Mouse (Mus musculus) brain, embryonic 14.5 days (tissue): Measurements from ENCODE around the gene E2f3.

Experiments used
- CTCF ChIP-seq: fragments of 200-500 bp; IDR thresholded peaks from 2 replicates; pipeline ENCODE4 v1.5.1; 2012; ENCODE audit warnings: inconsistent platforms, mild to moderate bottlenecking, moderate library complexity, borderline replicate concordance; ENCODE audit not compliant: insufficient read depth, insufficient read length; ENCODE audit errors: extremely low read depth
- POLR2A ChIP-seq: fragments of 200-500 bp; IDR thresholded peaks from 2 replicates; pipeline ENCODE4 v1.6.1; 2012; ENCODE audit warnings: mild to moderate bottlenecking, inconsistent platforms, borderline replicate concordance; ENCODE audit not compliant: poor library complexity, insufficient read depth, insufficient read length, severe bottlenecking; ENCODE audit errors: extremely low read depth

GRCm38 (mm10) chr13:29864331-29864730, 121.5 kb downstream of the E2f3 start:
- no peak for TF ChIP-seq CTCF
- no peak for TF ChIP-seq POLR2A
